Mouse (Mus musculus) left cerebral cortex, postnatal 4 days (tissue): ENCODE results near the gene Tmem14a. TPM values are rescaled to one million over a fixed set of nuclear protein-coding genes. Genes with fewer than 3 reads are reported as not detected.
A peak's percentile ranks its signal among the peaks of the same experiment; 100 is the strongest.
"Not testable (repeated sequence)": the region's sequence is repeated elsewhere in the genome, so short reads cannot be mapped to it uniquely, and the experiment has no call there.

ENCODE experiments used
- DNase-seq: peaks from one replicate; pipeline ENCODE4 v3.0.0-alpha.2; 2022
- intact Hi-C: fragments of 180-260 bp; cut with DNase I; formaldehyde crosslinking; loops from one replicate; pipeline ENCODE4 v1.15.1; 2025
- total RNA-seq, 2 experiments: library from RNA; stranded (reverse); gene quantifications; 2 replicates each; pipeline ENCODE4 v1.2.3; 2021

Tmem14a gene
- total RNA-seq, result 10 to 100 TPM; 13.4 to 13.7 TPM

DNA sequence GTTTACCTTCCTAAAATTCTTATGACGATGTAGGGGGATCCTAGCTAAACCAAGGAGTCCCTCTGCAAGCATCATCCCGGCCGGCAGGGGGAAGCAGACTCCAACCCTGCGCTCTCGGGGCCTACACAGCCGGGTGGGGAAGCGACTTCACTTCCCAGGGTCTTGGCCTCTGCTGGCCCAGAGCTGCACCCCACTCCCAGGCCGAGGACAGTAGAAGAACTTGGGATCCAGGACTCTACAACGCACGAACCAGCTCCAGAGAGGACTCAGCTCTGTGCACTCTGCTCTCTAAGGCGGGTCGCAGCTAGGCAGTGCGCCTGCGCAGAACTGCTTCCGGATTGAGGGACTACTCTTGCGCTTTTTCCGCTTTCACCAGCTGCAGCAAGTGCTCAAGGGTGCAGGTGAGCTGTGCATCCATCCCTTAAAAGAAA is at the start of gene Tmem14a:
TSS of gene Tmem14a (plus strand) at position 87 of the 431 bp plus-strand sequence.
- intact Hi-C loops, result no loop called here
- DNase-seq, result peak; percentile 87

DNA sequence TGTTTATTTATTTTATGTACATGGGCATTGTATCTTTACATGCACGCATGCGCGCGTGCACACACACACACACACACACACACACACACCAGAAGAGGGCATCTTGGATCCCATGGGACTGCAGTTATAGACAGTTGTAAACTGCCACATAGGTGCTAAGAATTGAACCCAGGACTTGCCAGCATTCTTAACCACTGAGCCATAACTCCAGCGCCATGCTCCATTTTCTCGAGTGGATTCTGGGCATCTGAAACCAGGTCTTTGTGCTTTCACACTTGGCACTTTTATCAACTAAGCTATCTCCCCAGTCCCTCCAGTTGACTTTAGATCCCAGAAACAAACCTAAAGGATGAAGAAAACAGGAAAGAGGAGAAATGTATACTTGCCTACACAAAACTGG is 33.2 kb upstream of the Tmem14a start:
- intact Hi-C loops, result no loop called here
- DNase-seq, result no peak

DNA sequence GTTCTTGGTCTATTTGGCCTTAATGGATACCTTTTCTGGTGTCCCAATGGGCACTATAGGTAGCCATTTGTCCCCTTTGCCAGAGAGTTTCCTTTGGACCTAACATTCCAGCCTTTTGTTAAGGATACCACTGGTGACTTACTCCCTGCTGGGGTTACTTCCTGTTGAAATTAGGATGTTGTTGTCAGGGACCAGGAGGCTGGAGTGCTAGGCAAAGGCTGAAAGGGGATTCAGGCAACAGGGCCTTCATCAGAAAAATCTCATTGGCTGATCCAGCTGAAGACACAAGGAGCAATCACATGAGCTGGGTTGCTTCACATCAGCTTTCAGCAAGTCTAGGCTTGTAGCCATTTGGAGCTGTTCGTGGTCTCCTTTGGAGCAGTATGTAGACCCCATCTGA is 12.1 kb upstream of the Tmem14a start:
- no peak for DNase-seq
- intact Hi-C loops, result loop anchor here (5.0 kb wide), 1 partner anchor 76 kb away; no protein-coding TSS in a partner anchor

DNA sequence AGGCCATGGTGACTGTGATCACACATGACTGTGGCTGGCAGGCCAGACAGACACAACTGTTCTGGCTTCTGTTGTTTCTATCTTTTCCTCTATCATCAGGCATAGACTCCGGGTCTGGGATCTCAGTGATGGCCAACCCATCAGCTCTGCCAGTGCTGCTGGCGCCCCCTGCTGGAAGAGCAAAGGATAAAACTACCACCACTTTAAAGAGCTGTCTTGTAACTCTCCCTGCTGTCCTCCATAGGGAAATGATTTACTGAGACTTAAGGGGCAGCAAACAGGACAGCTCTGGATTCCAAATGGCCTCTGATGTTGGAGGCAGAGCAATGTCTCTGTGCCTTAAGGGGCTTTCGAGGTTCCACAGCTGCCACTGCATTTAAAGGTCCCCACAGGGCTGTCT is 4.8 kb upstream of the Tmem14a start:
- intact Hi-C loops, DNase-seq: not testable (repeated sequence)

DNA sequence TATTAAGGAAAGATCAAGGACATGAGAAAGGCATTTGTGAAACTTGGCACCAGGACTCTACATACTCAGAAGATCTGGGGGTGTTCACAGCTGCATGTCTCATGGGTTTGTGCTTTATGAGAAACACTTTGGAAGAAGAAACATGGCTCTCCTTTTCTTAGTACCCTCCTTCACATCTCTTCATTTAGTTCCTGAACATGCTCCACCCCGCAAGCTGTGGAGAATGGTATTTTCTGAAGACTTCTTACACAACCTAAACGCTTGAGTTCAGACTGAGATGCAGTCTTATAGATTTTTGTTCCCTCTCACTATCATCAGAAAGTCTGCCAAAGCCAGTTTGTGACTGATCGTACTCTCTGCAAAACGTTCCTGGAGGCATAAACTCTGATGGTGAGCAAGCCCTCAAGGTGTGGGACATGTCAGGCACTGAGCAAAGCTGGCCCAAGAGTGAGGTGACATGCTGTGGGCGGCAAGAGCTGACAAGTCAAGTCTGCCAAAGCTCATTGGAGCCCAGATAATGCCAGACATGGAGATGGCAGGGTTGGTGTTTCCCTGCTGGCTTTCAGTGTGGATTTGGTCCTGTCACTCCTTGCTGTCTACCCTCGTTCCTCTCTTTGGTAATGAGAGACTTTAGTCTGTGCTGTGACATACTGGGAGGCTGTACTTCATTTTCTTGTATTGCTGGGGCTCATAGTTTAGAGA is 4.2 kb upstream of the Tmem14a start:
- intact Hi-C loops, DNase-seq: not testable (repeated sequence)

- intact Hi-C loops, result no loop called here
- DNase-seq, result no peak
These were observed 9.5 kb downstream of the Tmem14a start for GRCm38 (mm10) chr1:21227756-21228395.

- DNase-seq, intact Hi-C loops: not testable (repeated sequence)
These were observed 10.7 kb downstream of the Tmem14a start for GRCm38 (mm10) chr1:21228740-21229722.

DNA sequence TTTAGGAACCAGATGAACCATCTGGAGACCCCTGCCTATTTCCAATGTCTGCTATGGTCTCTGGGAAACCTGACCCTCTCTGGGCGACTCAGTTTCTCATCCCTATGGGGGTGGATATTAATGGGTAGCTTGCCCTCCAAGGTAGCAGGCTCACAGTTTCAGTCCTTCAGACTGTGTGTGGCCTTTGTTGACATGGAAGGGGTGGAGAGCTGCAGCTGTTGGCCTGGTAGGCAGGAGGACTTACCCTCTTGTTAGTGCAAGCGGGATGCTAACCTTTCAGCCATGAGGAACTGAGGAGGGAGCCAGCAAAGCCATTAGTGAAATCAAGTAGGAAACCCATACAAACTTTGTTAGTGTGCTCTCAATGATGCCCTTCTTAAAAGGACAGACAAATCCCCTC is 12.0 kb downstream of the Tmem14a start:
- intact Hi-C loops, result no loop called here
- DNase-seq, result no peak

- intact Hi-C loops, result no loop called here
- no peak for DNase-seq
These were observed 13.5 kb downstream of the Tmem14a start for GRCm38 (mm10) chr1:21231744-21232464.

GRCm38 (mm10) chr1:21232516-21232915 is 14.1 kb downstream of the Tmem14a start:
- intact Hi-C loops, result no loop called here
- DNase-seq, result no peak

DNA sequence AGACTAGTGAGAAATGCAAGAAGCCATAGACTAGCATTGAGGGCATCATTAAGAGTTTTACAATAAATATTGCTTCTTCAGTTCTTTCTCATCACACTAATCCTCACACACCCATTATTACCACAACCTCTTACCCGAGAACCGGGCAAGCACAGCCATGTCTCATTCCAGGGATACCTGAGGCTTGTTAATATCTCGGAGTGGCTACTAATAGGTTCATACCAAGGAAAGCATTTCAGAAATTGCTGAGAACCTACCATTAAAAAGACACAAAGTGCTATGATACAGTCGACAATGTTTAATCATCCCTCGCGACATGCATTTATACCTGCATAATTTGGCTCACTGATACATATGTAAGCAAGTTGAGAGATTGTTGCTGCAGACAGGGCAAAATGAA is 17.0 kb downstream of the Tmem14a start:
- intact Hi-C loops, result no loop called here

GRCm38 (mm10) chr1:21239911-21240898 is 21.8 kb downstream of the Tmem14a start, which contains the start of gene Gsta3:
Gene Gsta3 (plus strand): TSS chr1:21240589.
- DNase-seq, result no peak
- intact Hi-C loops, result no loop called here

More for the DNA sequence above, 17.0 kb downstream of the Tmem14a start:
- DNase-seq, result no peak

GRCm38 (mm10) chr1:21241096-21241495 is 22.7 kb downstream of the Tmem14a start:
- intact Hi-C loops, result no loop called here

GRCm38 (mm10) chr1:21244290-21244960 is 26.1 kb downstream of the Tmem14a start:
- intact Hi-C loops, result no loop called here
- DNase-seq, result no peak

More at GRCm38 (mm10) chr1:21241096-21241495, 22.7 kb downstream of the Tmem14a start:
- no peak for DNase-seq

GRCm38 (mm10) chr1:21246136-21246535 is 27.8 kb downstream of the Tmem14a start:
- intact Hi-C loops, result no loop called here
- DNase-seq, result no peak

- no peak for DNase-seq
- intact Hi-C loops, result no loop called here
These were observed 29.5 kb downstream of the Tmem14a start for GRCm38 (mm10) chr1:21247896-21248295.

- intact Hi-C loops, result no loop called here
- DNase-seq, result no peak
These were observed 30.4 kb downstream of the Tmem14a start for GRCm38 (mm10) chr1:21248560-21249390.

- DNase-seq, result no peak
- intact Hi-C loops, result no loop called here
These were observed 33.3 kb downstream of the Tmem14a start for GRCm38 (mm10) chr1:21251661-21252060.
